Mouse (Mus musculus): ENCODE data around the gene Ctdspl.

Gene Ctdspl

DNA sequence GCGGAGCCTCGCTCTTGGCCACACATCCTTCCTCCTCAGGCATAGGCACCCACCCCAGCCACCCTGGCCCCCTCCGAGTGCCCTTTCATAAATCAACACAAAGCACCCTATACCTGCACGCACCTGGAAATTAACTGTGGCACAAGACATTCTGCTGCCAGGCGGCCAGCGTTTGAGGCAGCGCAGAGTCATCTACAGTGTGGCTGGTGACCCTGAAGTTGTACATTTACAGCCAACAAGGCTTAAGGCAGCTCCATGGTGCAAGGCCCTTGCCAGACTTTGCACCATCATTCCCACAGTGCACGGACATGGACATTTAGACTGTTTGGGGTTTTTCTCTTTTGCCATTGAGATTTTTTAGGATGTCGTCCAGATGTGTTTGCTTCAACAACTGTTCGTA lies 134.4 kb downstream of the Ctdspl start:
- no peak for DNase-seq (ENCODE audit: low spot score in 2 of 2)

- no peak for DNase-seq (ENCODE audit: low spot score in 2 of 2)
Observed at GRCm38 (mm10) chr9:119063036-119063644, 136.9 kb downstream of the Ctdspl start.

GRCm38 (mm10) chr9:119064296-119064695 lies 138.0 kb downstream of the Ctdspl start:
- no peak for DNase-seq (ENCODE audit: low spot score in 2 of 2)

DNA sequence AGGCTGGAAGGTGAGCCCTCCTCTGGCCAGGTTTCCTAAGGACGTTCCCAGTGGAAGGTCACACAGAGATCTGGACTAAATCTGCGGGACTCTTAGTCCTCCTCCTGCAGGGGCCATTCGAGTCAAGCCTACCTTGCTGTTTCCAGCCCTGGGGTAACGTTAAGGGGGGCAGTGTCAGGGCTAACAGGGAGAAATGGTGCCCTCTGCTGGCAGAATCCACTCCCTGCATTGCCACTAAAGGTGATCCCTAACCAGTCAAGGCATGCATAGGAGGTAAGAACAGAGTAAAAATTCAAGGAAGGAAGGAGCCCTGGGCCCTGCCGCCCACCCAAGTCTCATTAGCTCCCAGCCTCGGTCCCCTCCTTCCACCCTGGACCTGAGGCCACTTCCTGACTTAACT lies 141.3 kb downstream of the Ctdspl start:
- peak; percentile 82 to 88 for DNase-seq (ENCODE audit: low spot score in 2 of 2)

DNA sequence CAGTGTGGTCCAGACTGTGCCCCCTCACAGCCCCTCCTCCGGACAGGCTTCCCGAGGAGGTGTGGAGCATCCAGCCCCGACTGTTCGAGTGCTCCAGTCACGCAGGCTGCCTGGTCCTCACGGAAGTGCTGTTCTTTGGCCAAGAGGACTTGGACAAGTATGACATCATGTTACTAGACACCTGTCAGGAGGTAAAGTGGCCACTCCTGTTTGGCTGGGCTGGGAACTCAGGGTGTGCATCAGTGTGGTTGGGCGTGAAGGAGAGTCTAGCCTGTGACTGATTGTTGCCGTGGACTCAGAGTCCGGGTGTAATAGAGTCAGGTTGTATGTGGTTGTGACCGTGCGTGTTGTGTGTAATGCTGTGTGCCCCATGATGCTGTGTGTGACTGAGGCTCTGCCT lies 142.0 kb downstream of the Ctdspl start:
- DNase-seq (ENCODE audit: low spot score in 2 of 2), result no peak

DNA sequence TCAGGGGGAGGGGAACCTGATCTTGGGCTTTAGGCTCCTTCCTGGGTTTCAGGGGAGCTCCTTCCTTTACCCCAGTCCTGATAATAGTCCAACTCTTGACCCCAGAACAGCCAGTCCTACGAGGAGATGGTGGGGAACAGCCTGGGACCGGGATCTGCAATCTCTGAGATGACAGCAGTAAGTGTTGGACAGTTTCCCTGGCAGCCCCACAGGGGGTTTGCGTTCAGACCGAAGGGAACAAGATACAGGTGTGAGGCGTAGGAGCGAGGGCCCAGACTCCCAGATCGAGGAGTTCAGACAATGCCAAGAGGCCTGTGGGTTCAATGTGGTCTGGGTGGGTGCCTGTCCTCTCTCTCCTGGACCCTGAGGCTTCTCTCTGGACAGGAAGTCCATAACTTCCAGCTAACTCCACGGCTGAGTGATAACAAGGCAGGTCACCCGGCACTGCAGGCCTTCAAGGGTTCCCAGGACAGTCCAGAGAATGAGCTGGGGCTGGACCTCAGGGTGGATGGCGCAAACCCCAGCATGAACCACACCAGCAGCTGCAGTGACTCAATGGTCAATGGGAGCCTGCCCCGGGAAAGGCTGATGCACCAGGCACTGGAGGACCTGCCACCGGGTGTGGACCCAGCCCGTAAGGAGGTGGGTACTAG lies 144.0 kb downstream of the Ctdspl start:
- DNase-seq (ENCODE audit: low spot score in 2 of 2), result no peak

DNA sequence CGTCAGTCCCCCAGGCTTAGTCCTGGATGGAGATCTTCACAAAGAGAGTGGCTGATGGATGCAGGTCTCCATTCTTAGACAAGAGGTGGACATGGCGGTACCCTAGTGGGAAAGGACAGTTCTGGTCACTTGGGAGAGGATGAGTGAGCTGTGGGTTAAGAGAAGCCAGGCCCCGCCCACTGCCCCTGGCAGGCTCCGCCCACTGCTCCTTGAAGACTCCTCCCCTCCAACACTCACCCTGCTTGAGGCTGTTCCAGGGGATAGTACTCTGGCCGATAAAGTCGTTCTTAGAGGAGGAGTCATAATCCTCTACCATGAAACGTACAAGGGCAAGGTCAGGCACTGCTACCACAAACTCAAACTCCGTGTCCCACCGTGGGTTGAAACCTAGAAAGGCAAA lies 145.5 kb downstream of the Ctdspl start:
- DNase-seq (ENCODE audit: low spot score in 2 of 2), result no peak

DNA sequence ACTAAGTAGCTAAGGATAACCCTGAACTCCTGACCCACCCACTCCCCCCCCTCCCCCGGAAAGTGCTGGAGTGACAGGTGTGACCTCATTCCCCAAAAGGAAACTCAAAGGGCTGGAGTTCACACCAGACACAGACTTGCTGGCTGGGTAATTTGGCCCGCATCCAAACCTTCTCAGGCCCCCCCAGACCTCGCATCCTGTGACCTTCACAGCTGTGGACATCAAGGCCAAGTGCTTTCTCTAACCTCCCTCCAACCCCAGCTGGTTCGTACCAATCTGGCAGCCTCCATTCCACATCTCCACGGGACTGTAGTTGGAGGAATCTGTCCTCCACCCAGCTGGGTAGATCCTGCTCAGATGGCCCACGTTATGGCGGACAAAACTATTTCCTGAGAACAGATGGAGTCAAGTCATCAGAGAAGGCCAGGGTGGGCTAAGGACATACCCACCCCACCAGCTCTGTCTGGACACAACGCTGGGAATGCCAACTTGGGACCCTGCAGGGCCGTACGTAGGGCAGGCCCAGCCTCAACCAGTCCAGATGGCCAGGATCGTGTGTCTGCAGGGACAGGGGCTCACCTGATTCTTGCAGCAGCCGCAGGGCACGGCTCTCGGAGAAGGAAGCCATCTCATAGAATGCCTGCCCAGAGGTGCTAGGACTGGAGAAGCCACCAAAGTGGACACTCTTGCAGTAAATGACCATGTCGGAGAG lies 147.1 kb downstream of the Ctdspl start:
- no peak for DNase-seq (ENCODE audit: low spot score in 2 of 2)

DNA sequence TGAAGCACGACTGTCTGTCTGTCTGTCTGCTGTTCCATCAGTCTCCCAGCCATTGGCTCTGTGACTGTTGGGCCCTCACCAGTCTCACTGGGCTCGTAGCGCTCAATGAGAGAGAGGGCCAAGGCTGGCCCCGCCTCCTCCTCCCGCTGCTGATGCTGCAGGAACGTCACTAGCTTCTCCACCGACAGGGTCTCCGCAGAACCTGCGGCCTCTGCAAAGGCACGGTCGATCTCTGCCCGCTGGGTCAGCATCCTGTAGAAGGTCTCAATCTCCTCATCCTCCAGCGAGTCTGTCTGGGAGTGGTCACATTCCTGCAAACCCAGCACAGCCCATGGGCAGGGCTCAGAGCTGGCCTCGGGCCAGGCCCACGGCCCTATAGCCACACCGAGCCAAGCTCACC lies 149.4 kb downstream of the Ctdspl start:
- no peak for DNase-seq (ENCODE audit: low spot score in 2 of 2)

- no peak for DNase-seq (ENCODE audit: low spot score in 2 of 2)
Observed at GRCm38 (mm10) chr9:119080040-119080675, 153.9 kb downstream of the Ctdspl start.

DNA sequence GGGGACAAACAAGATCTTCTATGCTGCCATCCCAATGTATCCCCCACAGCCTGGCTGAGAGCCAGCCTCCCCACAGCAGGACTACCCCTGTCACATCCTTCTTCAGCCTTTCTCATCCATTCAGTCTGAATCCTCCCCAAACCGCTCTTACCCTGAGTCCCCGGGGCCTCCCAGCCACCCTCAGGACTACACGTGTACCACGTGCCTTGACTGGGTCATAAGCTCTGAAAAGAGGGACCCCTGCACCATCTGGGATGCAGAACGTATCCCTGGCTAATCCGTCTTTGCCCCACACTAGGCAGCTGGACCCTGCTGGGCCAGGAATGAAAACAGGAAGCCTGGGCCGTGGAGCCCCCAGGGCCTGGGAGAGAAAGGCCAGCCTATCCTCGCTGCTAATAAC lies 155.8 kb downstream of the Ctdspl start:
- no peak for DNase-seq (ENCODE audit: low spot score in 2 of 2)

- DNase-seq (ENCODE audit: low spot score in 2 of 2), result no peak
Observed at GRCm38 (mm10) chr9:119082656-119083430, 156.6 kb downstream of the Ctdspl start.

DNA sequence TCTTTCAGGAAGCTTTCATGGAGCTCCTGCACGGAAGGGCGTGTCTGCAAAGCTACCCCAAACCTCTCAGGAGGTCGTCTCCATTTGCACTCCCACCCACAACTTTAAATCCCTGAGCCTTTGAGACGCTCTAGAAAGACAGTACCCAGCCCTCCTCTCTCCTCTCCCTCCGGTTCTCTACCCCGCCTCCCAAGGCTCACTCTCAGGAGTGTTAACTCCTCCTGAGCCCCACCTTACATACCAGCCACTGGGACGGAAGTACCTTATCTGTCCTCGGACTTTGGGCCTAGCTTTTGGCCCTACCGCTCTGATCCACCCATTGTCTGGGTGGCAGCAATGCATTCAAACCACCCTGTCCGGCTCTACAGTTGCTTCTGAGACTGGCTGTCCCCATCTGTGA lies 157.7 kb downstream of the Ctdspl start:
- DNase-seq (ENCODE audit: low spot score in 2 of 2), result no peak

DNA sequence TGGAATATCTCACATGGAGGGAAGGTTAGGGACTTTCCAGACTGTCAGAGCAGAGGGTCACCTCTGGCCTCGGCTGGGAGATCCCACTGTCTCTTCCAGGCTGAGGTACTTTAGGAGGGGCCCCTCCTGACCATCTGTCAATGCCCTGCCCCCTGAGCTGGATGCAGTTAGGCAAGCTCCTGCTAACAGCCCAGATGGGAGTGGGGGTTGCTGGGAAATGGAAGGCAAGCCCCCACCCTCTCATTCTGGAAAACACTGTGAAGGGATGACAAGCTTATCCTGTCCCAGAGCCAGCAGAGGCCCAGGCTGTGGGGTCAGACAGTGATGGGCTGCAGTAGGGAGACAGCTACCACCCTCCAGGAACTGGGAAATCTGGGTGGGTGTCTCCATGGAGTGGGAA lies 160.2 kb downstream of the Ctdspl start:
- DNase-seq (ENCODE audit: low spot score in 2 of 2), result no peak

- DNase-seq (ENCODE audit: low spot score in 2 of 2), result no peak
Observed at GRCm38 (mm10) chr9:119087309-119087708, 161.1 kb downstream of the Ctdspl start.

GRCm38 (mm10) chr9:119088148-119088801 lies 162.0 kb downstream of the Ctdspl start:
- DNase-seq (ENCODE audit: low spot score in 2 of 2), result peak; percentile 66 to 71

- no peak for DNase-seq (ENCODE audit: low spot score in 2 of 2)
Observed at GRCm38 (mm10) chr9:119089437-119089836, 163.2 kb downstream of the Ctdspl start.

DNA sequence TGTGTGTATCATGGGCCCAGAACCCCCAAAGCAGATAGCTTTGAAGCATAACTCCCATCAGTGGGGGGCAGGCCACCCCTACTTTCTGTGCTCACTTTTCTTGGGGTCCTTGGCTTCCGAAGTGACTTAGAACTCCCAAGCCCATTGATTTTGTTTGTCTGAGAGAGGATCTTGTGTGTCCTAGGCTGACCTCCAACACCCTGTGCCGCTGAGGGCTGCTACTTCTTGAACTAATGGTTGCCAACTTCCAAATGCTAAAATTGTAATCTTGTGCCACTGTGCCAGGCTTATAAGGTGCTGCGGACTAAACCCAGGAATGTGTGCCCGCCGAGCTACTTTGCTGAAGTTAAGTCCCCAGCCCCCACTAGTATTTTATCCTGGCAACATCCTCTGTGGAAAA lies 164.2 kb downstream of the Ctdspl start:
- DNase-seq (ENCODE audit: low spot score in 2 of 2), result no peak

DNA sequence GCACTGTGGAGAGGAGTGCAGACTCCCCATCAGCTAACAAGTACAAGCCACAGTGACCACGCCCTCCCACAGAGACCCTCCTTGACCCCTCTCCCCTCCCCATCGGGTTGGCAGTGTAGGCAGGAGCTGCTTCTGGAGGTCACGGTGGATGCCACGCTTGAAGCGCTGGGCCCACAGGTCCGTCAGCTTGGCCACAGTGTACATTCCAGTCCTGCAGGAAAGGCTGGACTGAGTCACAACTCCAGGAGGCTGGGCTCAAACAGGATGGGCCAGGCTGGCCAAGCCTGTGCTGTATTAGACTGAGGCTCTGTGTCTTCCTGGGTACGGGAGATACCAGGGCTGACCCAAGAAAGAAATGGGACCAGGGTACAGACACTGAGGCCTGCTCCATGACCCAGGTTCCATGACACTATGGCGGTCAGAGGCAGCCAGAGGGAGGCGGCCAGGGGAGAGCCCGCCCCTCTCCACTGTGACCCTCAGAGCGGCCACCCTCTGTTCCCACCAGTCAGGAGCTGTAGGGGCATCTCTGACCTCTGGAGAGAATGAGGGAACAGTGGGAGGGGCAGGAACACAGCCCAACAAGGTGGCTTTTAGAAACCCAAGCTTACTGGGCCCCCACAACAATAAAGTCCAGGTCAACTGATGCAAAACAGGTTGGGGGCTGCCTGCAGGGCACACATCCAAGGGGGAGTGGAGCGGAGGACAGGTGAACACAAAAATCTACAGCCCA lies 165.5 kb downstream of the Ctdspl start:
- no peak for DNase-seq (ENCODE audit: low spot score in 2 of 2)
